Mouse (Mus musculus) spleen, adult 2 months (tissue): ENCODE results near the gene Rps16.

Experiments
- CTCF ChIP-seq: fragments of 200-500 bp; IDR thresholded peaks from 2 replicates; pipeline ENCODE4 v1.5.1; 2011; ENCODE audit warnings: mild to moderate bottlenecking, inconsistent platforms; ENCODE audit not compliant: insufficient read depth, insufficient read length, insufficient replicate concordance; ENCODE audit errors: extremely low read depth
- POLR2A ChIP-seq: fragments of 200-500 bp; IDR thresholded peaks from 2 replicates; pipeline ENCODE4 v1.6.1; 2011; ENCODE audit warnings: low read depth, low read length, inconsistent platforms

- TF ChIP-seq POLR2A (no peak), CTCF (no peak)
Observed at GRCm38 (mm10) chr7:28361647-28362341, 11.3 kb downstream of the Rps16 start.
